Comparison of ENCODE assay signal across 20 mouse cellular contexts in the genomic region with DNA sequence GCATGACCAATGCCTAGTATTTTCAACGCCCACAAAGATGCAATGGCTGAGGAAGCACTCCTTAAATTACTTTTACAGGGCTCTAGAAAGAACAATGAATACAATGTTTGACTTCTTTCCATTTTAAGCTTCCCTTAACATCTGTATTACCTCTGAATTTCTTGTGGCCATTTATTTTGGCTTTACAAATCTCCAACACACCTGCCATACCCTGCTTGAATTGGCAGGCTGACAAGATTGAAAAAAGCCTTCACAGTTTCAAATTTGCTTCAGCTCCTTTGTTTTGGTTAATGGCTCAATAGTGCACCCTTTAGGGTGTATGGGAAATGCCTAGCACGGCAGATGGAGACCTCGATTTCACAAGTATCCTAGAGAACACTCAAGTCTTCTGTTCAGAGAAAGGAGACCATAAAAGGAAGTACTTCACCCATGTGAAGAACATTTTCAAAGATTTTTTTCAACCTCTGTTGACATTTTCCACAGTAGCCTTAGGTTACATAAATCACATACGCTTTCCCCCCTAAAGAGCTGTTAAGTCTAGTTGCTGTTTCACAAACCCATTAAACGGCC. TPM values are rescaled to one million over a fixed set of nuclear protein-coding genes. Genes with fewer than 3 reads are reported as not detected.
DNase-seq lines count a peak whose midpoint lies in the region; ATAC-seq lines count a peak whose summit lies in the region.
"Had no signal": no experiment of that assay in that cellular context is flagged by ENCODE, and none has a peak within 500 bp of the region (broad histone marks: within the 10 kb centered on the region; RNA-seq: fewer than 3 reads in every experiment).

No protein-coding gene starts in this region.

- H3K4me3 ChIP-seq in limb, embryonic 12.5 days (replicated peaks) = no peak overlapping the region
- H3K4me3 ChIP-seq in limb, embryonic 10.5 days = no peak overlapping the region
- no peak overlapping the region for H3K4me3 ChIP-seq in lung, embryonic 15.5 days
- H3K4me3 ChIP-seq in hindbrain, embryonic 13.5 days = no peak overlapping the region
- H3K4me3 ChIP-seq in liver, embryonic 12.5 days = no peak overlapping the region
- H3K4me3 ChIP-seq: embryonic facial prominence, embryonic 15.5 days; forebrain, embryonic 15.5 days; heart, embryonic 12.5 days; hindbrain, embryonic 10.5 days; intestine, embryonic 15.5 days; liver, embryonic 13.5 days; neural tube, embryonic 15.5 days; stomach, embryonic 15.5 days had no signal

- no peak for DNase-seq in limb, embryonic 10.5 days (ENCODE audit: low spot score)
- DNase-seq in fat pad, adult 2 months (ENCODE audit: extremely low read depth, low read depth, low spot score) = peak; percentile 61
- peak; percentile 3 for DNase-seq in naive thymus-derived CD4-positive, alpha-beta T cell, adult 2 months (ENCODE audit: low read depth)
- DNase-seq in frontal cortex, postnatal 14 days (ENCODE audit: low spot score in 2 of 2) = no peak
- DNase-seq: cerebellum, adult 11 months; gastrocnemius, postnatal 10 days; kidney, postnatal 10 days; liver, embryonic 13.5 days had no signal

- WGBS in limb, embryonic 12.5 days = 48% methylated on average over 5 of the region's 5 CpGs
- 77% methylated on average over 5 of the region's 5 CpGs for WGBS in limb, embryonic 10.5 days
- WGBS in lung, embryonic 15.5 days = 54% methylated on average over 5 of the region's 5 CpGs
- WGBS in hindbrain, embryonic 13.5 days = 64% methylated on average over 5 of the region's 5 CpGs
- 62% methylated on average over 5 of the region's 5 CpGs for WGBS in liver, embryonic 12.5 days (ENCODE audit: insufficient replicate concordance)

- no peaks in the 10 kb centered on the region for H3K36me3 ChIP-seq in limb, embryonic 12.5 days
- H3K36me3 ChIP-seq in limb, embryonic 10.5 days = no peaks in the 10 kb centered on the region
- no peaks in the 10 kb centered on the region for H3K36me3 ChIP-seq in lung, embryonic 15.5 days
- H3K36me3 ChIP-seq in hindbrain, embryonic 13.5 days = no peaks in the 10 kb centered on the region
- H3K36me3 ChIP-seq in liver, embryonic 12.5 days = no peaks in the 10 kb centered on the region
- H3K36me3 ChIP-seq: embryonic facial prominence, embryonic 15.5 days; forebrain, embryonic 15.5 days; heart, embryonic 12.5 days; hindbrain, embryonic 10.5 days; intestine, embryonic 15.5 days; liver, embryonic 13.5 days; neural tube, embryonic 15.5 days; stomach, embryonic 15.5 days had no signal

- peak; percentile 78; the same call in 1 of the 2 replicates for ATAC-seq in limb, embryonic 12.5 days (ENCODE audit: insufficient number of reproducible peaks, insufficient read depth, low FRiP score, low TSS enrichment, low read depth)
- ATAC-seq in lung, embryonic 15.5 days (ENCODE audit: borderline replicate concordance, extremely low read depth, low FRiP score, low TSS enrichment) = no peak; the same call in 1 of the 2 replicates
- ATAC-seq in hindbrain, embryonic 13.5 days (ENCODE audit: low FRiP score) = no peak
- ATAC-seq in liver, embryonic 12.5 days = no peak
- ATAC-seq: forebrain, embryonic 15.5 days; intestine, embryonic 15.5 days had no signal

- no peak overlapping the region for H3K4me2 ChIP-seq in limb, embryonic 12.5 days
- peak overlapping the region; percentile 6; the same call in 1 of the 2 replicates for H3K4me2 ChIP-seq in lung, embryonic 15.5 days
- no peak overlapping the region for H3K4me2 ChIP-seq in hindbrain, embryonic 13.5 days
- no peak overlapping the region for H3K4me2 ChIP-seq in liver, embryonic 12.5 days
- H3K4me2 ChIP-seq: embryonic facial prominence, embryonic 15.5 days; forebrain, embryonic 15.5 days; heart, embryonic 12.5 days; intestine, embryonic 15.5 days; liver, embryonic 13.5 days; neural tube, embryonic 15.5 days; stomach, embryonic 15.5 days had no signal

- H3K9ac ChIP-seq in limb, embryonic 12.5 days (replicated peaks) = no peak overlapping the region
- H3K9ac ChIP-seq in lung, embryonic 15.5 days = no peak overlapping the region
- H3K9ac ChIP-seq in hindbrain, embryonic 13.5 days = no peak overlapping the region
- no peak overlapping the region for H3K9ac ChIP-seq in liver, embryonic 12.5 days
- H3K9ac ChIP-seq: embryonic facial prominence, embryonic 15.5 days; forebrain, embryonic 15.5 days; heart, embryonic 12.5 days; intestine, embryonic 15.5 days; liver, embryonic 13.5 days; neural tube, embryonic 15.5 days; stomach, embryonic 15.5 days had no signal

- H3K9me3 ChIP-seq in limb, embryonic 12.5 days = no peaks in the 10 kb centered on the region
- H3K9me3 ChIP-seq in limb, embryonic 10.5 days (replicated peaks) = no peaks in the 10 kb centered on the region
- H3K9me3 ChIP-seq in lung, embryonic 15.5 days = no peaks in the 10 kb centered on the region
- no peaks in the 10 kb centered on the region for H3K9me3 ChIP-seq in hindbrain, embryonic 13.5 days
- H3K9me3 ChIP-seq in liver, embryonic 12.5 days (replicated peaks) = no peaks in the 10 kb centered on the region
- H3K9me3 ChIP-seq: embryonic facial prominence, embryonic 15.5 days; forebrain, embryonic 15.5 days; heart, embryonic 12.5 days; hindbrain, embryonic 10.5 days; intestine, embryonic 15.5 days; liver, embryonic 13.5 days; neural tube, embryonic 15.5 days; stomach, embryonic 15.5 days had no signal

- H3K4me1 ChIP-seq in limb, embryonic 12.5 days (replicated peaks) = no peaks in the 10 kb centered on the region; the same call in 1 of the 2 replicates
- no peaks in the 10 kb centered on the region for H3K4me1 ChIP-seq in limb, embryonic 10.5 days
- H3K4me1 ChIP-seq in lung, embryonic 15.5 days = no peaks in the 10 kb centered on the region
- H3K4me1 ChIP-seq in hindbrain, embryonic 13.5 days (replicated peaks) = no peaks in the 10 kb centered on the region
- peaks cover 11% of the 10 kb centered on the region; the same call in 1 of the 2 replicates for H3K4me1 ChIP-seq in liver, embryonic 12.5 days
- H3K4me1 ChIP-seq: embryonic facial prominence, embryonic 15.5 days; forebrain, embryonic 15.5 days; heart, embryonic 12.5 days; hindbrain, embryonic 10.5 days; intestine, embryonic 15.5 days; neural tube, embryonic 15.5 days; stomach, embryonic 15.5 days had no signal

- peaks cover 2% of the 10 kb centered on the region; the same call in 1 of the 2 replicates for H3K27me3 ChIP-seq in limb, embryonic 12.5 days
- no peaks in the 10 kb centered on the region for H3K27me3 ChIP-seq in limb, embryonic 10.5 days (ENCODE audit: low read depth, poor library complexity, severe bottlenecking)
- no peaks in the 10 kb centered on the region for H3K27me3 ChIP-seq in lung, embryonic 15.5 days
- H3K27me3 ChIP-seq in hindbrain, embryonic 13.5 days = no peaks in the 10 kb centered on the region
- no peaks in the 10 kb centered on the region for H3K27me3 ChIP-seq in liver, embryonic 12.5 days (replicated peaks)
- H3K27me3 ChIP-seq: CH12.LX; embryonic facial prominence, embryonic 15.5 days; forebrain, embryonic 15.5 days; heart, embryonic 12.5 days; intestine, embryonic 15.5 days; liver, embryonic 13.5 days; neural tube, embryonic 15.5 days; stomach, embryonic 15.5 days had no signal

- no peak overlapping the region for H3K27ac ChIP-seq in limb, embryonic 12.5 days
- H3K27ac ChIP-seq in limb, embryonic 10.5 days = no peak overlapping the region
- H3K27ac ChIP-seq in lung, embryonic 15.5 days = no peak overlapping the region
- no peak overlapping the region for H3K27ac ChIP-seq in hindbrain, embryonic 13.5 days
- H3K27ac ChIP-seq in liver, embryonic 12.5 days = no peak overlapping the region
- H3K27ac ChIP-seq: embryonic facial prominence, embryonic 15.5 days; forebrain, embryonic 15.5 days; hindbrain, embryonic 10.5 days; intestine, embryonic 15.5 days; liver, embryonic 13.5 days; neural tube, embryonic 15.5 days; stomach, embryonic 15.5 days had no signal

RNA-seq across cellular contexts. Expression of a gene that starts 36.8 kb away (rescaled TPM):
- 13.4 and 13.9 TPM in 2 replicates for polyA plus RNA-seq in limb, embryonic 12.5 days (2016; fragmentation: Nextera tagmentation; extraction: Ambion mirVana)
- polyA plus RNA-seq in limb, embryonic 10.5 days (2016; fragmentation: Nextera tagmentation; extraction: Ambion mirVana) = 18.9 and 19.5 TPM in 2 replicates
- 17.8 and 18.8 TPM in 2 replicates for polyA plus RNA-seq in lung, embryonic 15.5 days (2015; fragmentation: Nextera tagmentation; extraction: Ambion mirVana)
- polyA plus RNA-seq in hindbrain, embryonic 13.5 days (2015; fragmentation: Nextera tagmentation; extraction: Ambion mirVana) = 1.4 and 1.7 TPM in 2 replicates
- polyA plus RNA-seq in liver, embryonic 12.5 days (2016; fragmentation: Nextera tagmentation; extraction: Ambion mirVana) = 7.8 and 8.5 TPM in 2 replicates

Comparison
In these comparisons a context has a peak if more than half of its experiments do, and no peak if none do; other contexts are left out.
1. DNase-seq: peak in fat pad, adult 2 months (single experiment) and naive thymus-derived CD4-positive, alpha-beta T cell, adult 2 months (single experiment); none in limb, embryonic 10.5 days (single experiment) and frontal cortex, postnatal 14 days (0 of 2).